Mouse (Mus musculus) neural tube, embryonic 12.5 days (tissue): ENCODE results near the gene Klk14. TPM values are rescaled to one million over a fixed set of nuclear protein-coding genes. Genes with fewer than 3 reads are reported as not detected.

Experiments
- polyA plus RNA-seq: library from polyadenylated mRNA; unstranded; fragments of >200 nt; fragmentation: Nextera tagmentation; extraction: Ambion mirVana; gene quantifications from 2 replicates; pipeline ENCODE4 v1.2.1, GENCODE M21; 2016

Gene Klk14
- polyA plus RNA-seq, 1 experiment from 2014 or later: not detected

Other genes starting within 250 kb of the Klk14 start
- gene Cldnd2, start 249.6 kb upstream of the Klk14 start, polyA plus RNA-seq: not detected in 2 replicates
- gene Etfb, start 246.3 kb upstream of the Klk14 start, polyA plus RNA-seq: 166 and 188 TPM in 2 replicates
- gene Gm45233, start 246.3 kb upstream of the Klk14 start, polyA plus RNA-seq: 0.49 TPM in 1 of 2 replicates, not detected in the other
- 4.6 and 5.5 TPM in 2 replicates for gene Vsig10l, start 227.3 kb upstream of the Klk14 start, polyA plus RNA-seq
- 4.0 and 4.5 TPM in 2 replicates for gene Iglon5, start 200.3 kb upstream of the Klk14 start, polyA plus RNA-seq
- gene 4931406B18Rik, start 184.5 kb upstream of the Klk14 start, polyA plus RNA-seq: not detected in 2 replicates
- gene Cd33, start 146.0 kb upstream of the Klk14 start, polyA plus RNA-seq: 1.1 and 1.6 TPM in 2 replicates
- 8.7 and 10.5 TPM in 2 replicates for gene Zfp658, start 128.2 kb upstream of the Klk14 start, polyA plus RNA-seq
- 14.5 and 15.0 TPM in 2 replicates for gene Zfp719, start 110.8 kb upstream of the Klk14 start, polyA plus RNA-seq
- gene Zfp819, start 83.2 kb upstream of the Klk14 start, polyA plus RNA-seq: 0.24 and 0.31 TPM in 2 replicates
- not detected in 2 replicates for gene Ceacam18, start 55.7 kb upstream of the Klk14 start, polyA plus RNA-seq
- gene Siglece, start 30.3 kb upstream of the Klk14 start, polyA plus RNA-seq: 0.18 and 0.30 TPM in 2 replicates
- 19.6 and 19.9 TPM in 2 replicates for gene Ctu1, start 18.4 kb upstream of the Klk14 start, polyA plus RNA-seq
- 0.10 TPM in 1 of 2 replicates, not detected in the other for gene Klk13, start 22.1 kb downstream of the Klk14 start, polyA plus RNA-seq
- not detected in 2 replicates for gene Klk12, start 78.5 kb downstream of the Klk14 start, polyA plus RNA-seq
- not detected in 2 replicates for gene Klk11, start 84.2 kb downstream of the Klk14 start, polyA plus RNA-seq
- gene Klk10, start 90.6 kb downstream of the Klk14 start, polyA plus RNA-seq: 0.24 TPM in 1 of 2 replicates, not detected in the other
- gene Klk9, start 101.5 kb downstream of the Klk14 start, polyA plus RNA-seq: not detected in 2 replicates
- gene Klk8, start 107.2 kb downstream of the Klk14 start, polyA plus RNA-seq: 5.0 and 7.3 TPM in 2 replicates
- not detected in 2 replicates for gene Klk7, start 120.9 kb downstream of the Klk14 start, polyA plus RNA-seq
- gene Klk6, start 134.1 kb downstream of the Klk14 start, polyA plus RNA-seq: not detected in 2 replicates
- gene Klk5, start 151.6 kb downstream of the Klk14 start, polyA plus RNA-seq: not detected in 2 replicates
- gene Klk4, start 190.7 kb downstream of the Klk14 start, polyA plus RNA-seq: 0.15 and 0.20 TPM in 2 replicates
- not detected in 2 replicates for gene Klk15, start 243.3 kb downstream of the Klk14 start, polyA plus RNA-seq